Mouse (Mus musculus): ENCODE data around the gene Lag3.

Lag3 gene

DNA sequence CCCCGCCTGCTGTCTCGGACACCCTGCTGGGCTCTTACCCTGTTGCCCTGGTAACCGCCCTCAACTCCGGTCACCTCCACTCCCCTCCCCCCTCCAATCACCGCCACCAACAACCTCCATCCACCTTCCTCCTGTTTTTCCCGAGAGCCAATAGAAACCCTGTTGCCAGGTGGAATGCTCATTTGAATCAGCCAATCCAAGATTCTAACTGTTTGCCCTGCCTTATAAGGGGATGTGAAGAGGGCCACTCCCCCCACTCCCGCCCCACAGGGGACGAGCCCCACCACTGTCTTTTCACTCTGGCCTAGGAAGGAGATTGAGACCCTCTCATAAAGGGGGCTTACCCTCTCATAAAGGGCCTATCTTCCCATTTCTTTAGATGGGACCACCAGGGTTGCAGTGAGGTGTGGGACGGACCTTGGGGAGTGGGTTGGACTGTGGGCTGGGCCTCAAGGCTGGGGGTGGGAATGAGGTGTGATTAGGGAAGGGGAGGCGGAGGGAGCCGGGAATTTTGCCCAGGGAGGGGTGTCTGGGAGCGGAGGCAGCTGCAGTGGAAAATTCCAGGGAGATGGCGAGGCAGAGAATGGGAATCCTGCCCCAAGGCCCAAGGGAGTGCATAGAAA lies 8.3 kb upstream of the Lag3 start, which contains the start of gene Ptms:
Ptms (minus strand) TSS at position 409 of the 623 bp plus-strand sequence.
- peak; percentile 56 to 73 for DNase-seq

DNA sequence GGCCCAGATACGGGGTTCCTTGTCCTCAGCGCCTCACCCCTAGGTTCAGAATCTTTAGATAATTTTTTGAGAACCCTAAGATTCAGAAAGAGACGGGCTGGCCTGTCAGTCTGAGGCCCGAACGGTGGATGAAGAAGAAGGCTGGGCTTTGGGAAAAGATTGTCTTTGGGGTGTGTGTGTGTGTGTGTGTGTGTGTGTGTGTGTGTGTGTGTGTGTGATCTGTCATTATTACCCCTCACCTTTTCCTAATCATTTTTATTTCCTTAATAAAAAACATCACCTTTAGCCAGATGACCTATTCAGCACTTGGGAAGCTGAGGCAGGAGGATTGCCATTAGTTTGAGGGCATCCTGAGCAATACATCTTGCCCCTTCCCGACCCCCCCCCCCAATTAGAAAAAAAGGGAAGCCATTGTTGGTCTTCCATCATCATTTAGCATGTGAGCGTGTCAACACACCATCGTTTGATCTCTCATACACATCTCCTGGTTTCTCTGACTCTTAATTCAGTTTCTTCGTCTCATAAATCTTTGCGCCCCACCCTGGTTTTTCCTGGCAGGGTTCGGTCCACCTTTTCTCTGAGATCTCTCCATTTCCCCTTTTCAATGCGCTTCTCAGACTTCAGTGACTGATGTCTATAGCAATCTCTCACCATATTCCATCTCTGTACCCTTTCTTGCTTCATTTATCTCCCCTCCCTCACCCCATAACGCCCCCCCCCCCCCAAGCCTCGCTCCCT lies 7.6 kb upstream of the Lag3 start:
- no peak for DNase-seq

DNA sequence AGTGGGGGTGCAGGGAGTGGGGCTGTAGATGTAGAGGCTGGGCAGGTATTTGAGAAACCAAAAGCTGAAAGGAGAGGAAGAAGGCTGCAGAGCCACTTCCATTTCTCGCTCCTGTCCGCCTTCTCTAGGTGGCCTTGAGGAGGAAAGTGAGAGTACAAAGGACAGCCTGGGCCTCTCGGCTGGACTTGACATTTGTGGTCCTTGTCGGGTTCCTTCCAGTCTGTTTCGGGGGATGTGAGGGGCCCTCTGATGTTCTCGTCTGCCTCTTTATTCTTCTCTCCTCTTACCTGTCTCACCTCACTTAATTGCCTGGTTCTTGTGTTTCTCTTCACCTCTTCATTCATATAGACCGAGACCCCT lies 6.8 kb upstream of the Lag3 start:
- no peak for DNase-seq

DNA sequence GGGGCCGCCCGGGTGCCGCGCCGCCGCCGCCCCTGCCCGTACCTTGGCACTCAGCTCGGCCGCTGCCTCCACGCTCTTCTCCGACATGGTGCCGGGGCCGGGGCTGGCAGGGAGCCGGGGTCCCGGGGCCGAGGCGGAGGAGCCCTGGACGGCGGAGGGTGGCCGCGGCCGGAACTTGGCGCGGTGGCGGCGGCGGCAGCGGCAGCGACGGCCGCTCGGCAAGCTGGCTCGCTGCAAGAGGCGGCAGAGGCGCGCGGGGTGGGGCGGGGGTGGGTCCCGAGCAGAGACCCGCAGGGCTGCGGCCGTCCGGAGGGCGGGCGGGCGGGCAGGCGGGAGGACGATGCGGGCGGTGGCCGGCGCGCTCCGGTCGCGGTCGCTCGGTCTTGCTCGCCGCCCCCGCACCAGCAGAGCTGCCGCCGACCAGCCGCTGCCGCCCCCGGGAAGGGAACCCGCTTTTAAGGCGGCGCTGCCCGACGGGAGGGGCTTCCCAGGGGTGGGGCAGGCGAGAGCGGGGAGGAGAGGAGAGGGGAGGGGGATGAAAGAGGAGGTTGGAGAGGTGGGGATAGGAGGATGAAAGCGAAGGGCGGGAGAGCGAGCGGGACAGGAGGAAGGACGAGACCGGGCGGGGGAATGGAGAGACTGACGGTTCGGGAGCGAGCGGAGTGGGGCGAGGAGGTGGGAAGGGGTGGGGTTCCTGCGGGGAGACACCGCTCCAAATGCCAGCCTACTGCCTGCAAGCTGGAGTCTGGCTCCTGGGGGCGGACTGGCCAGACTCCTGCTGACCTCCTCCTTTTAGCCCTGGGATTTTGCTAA lies 6.2 kb upstream of the Lag3 start:
- peak; percentile 84 to 87 for DNase-seq

DNA sequence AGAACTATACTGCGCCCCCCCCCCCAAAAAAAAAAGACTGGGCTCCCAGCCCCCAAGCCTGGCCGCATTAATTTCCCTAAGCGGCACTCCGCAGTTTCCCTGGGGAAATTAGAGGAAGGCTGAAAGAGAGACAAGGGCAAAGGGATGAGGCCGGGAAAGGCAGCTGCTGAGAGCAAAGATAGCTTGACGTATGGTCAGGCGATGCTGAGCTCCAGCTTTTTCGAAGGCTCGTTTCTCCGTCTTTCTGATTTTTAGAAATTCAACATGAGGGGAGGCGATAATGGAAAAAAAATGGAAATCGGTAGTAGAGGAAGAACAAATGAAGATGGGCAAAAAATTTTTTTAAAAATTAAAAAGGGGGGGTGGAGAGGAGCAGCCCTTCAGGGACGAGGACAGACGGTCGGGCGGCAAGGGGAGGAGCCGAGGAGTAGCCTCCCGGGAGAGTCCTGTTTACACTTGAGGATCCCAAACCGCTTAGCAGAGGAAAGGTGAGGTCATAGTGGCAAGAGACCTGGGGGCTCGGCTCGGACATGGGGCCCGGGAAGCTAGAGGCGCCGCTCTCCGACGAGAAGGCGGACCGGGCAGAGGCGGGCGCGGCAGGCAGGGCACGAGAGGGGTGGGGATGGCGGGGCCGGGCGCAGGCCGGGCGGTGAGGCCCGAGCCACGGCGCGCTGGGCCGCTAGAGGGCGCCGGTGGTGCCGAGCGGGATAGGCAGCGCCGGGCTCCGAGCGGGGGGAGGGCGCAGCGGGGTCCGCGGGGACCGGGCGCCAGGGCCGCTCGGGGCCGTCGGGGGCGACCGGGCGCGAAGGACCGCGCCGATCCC lies 5.4 kb upstream of the Lag3 start:
- DNase-seq, result peak; percentile 93 to 94

DNA sequence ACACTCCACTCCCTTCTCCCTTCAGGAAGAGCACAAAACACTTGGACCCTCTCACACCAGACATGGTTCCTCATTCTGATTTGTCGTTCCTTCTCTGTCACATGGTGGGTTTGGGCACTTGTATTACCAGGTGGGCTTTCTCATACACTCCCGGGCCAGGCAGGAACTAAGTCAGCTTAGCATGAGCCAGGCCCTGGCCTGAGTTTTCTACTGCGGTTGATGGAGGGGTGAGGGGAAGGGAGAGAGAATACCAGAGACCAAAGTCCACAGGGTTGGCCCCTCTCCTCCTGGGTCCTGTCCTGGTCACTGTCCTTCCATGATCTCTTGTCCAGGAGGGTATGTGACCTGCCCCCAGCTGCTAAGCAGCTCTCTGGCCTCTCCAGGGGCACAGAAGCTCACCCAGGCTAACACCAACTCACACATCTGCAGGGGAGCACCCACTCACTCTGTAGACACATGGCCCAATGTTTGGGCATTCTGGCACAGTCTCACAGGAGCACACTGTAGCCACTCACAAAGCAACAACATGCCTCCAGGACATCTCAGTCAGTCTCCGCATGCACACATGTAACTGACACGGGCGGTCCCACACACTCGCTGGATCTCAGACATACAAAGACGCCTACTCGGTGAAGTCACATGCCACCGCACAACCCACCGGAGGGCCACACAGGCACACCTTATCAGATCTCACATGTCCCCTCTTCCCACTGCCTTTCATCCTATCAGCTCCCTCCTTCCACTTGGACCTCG lies 4.6 kb upstream of the Lag3 start:
- DNase-seq, result peak; percentile 44 to 60

DNA sequence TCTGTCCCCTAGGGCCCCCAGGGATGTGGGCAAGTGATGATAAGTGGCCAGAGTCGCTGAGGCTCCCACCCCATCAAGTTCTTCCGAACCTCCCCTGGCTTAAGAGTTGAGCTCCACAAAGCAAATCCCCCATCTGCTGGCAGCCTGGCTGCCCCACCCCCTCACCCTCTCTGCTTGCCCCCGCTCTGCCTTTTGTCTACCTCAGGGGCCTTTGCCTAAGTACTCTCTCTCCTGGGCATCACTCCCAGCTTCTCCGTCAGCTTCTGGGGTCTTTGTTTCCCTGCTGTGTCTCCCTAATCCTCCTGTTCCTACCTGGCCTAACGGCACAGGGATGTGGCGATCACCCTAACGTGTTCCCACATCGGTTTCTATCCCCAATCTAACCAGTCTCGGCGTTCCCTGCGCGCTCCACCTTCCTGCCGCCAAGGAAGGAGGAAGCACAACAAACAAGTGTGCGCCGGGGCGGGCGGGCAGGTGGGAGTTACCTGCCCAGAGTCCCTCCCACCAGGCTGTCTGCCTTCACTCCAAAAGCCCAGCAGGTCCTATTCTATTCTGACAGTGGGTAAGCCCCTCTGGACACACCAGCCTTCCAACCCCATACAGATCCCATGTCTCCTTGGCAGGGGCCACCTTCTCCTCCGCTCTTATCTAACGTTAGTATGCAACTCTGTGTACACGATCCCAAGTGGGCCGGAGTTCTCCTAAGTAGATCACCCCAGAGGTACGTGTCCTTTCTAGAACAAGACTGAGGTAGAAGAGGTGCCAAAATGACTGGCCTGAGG lies 3.8 kb upstream of the Lag3 start:
- peak in 1 of 2 experiments; percentile 35 for DNase-seq

DNA sequence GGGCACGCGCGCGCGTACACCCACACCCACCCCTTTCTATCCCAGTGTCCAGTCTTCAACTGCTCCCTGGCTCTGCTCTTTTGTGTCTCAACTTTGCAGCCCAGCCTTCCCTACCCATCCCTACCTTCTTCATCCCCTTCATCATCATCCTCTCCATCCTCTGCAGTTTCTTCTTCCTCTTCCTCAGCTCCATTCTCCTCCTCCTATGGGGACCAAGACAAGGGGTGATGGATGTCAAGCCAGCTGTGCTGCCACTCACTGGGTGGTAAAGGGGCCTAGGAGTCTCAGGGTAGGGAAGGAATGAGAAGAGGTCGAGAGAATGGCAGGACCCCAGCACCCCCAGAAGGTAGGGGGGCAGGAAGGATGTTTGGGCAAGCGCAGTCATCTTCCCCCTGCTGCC lies 3.0 kb upstream of the Lag3 start:
- DNase-seq, result no peak

DNA sequence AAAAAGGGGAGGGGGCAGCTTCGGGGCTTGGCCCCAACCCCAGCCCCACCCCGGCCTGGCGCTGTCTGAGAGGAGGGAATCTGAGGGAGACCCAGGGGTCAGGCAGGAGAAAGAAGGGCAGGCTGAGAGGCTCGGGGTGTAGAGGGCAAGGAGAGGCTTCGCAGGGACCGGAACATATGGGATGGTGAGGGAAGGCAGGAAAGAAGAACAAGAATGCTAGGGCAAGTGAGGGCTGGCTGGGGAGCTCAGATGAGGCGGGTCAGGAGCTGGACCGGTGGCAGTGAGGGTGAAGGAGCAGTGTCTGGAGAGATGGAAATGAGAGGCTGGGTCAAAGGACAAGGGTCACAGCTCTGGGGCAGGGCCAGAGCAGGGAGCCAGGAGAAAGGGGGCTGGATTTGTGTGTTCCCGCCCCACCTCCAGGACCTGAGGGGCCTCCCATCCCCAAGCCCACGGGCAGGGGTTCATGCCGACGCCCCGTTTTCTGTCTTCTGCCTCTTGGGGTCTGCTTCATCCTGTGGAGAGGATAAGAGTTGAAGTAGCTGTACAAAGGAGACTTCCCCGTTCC lies 2.3 kb upstream of the Lag3 start:
- no peak for DNase-seq

DNA sequence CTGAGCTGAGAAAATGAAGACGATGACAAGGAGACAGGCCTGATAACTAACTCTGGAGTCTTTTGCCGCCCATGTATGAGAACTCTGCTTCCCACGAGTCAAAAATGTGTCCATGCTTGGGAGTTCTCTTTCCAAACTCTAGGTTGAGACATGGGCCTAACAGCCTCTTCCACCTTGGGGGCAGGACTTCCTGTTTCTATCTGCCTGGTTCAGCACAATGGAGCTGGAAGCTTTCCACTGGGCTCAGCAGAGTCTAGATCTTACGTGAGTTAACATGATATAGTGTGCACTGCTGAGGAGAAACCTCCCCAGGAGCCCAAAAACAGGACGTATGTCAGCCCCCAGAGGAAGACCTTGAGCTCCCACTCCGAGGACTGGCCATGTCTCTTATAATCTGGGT lies 1.7 kb upstream of the Lag3 start:
- no peak for DNase-seq

DNA sequence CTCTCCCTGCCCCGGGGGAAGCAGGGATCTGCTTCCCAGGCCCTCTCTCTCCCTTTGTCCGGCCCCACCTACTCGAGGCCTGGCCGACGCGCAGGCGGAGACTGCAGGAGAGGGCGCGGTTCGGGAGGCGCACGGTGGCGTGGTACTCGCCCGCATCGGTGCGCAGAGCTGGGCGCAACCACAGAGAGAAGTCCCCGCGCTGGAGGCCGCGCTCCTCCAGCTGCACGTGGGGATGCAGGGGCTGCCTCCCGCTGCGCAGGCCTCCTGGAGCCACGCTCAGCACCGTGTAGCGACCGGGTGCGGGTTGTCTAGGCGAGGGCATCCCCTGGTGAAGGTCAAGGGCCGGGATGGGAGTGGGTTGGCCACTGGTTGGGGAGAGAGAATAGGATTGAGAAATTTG lies 1.5 kb downstream of the Lag3 start:
- DNase-seq, result peak; percentile 28 to 48

DNA sequence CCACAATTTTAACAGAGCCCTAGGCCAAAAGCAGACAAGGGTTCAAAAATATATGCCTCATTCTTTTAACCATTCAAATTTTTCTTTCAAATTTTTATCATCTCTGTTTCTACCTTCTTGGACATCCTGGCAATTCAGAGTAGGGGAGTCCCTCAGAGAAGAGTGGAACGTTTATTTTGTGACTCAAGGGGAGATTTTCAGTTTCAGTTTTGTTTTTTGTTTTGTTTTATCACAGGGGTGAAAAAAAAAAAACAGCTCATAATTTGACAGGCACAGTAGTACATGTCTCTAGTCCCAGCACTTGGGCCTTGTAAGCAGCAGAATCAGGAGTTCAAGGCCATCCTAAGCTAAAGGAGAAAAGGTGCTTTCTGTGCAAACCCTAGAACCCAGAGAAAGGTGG lies 3.7 kb downstream of the Lag3 start:
- DNase-seq, result no peak

DNA sequence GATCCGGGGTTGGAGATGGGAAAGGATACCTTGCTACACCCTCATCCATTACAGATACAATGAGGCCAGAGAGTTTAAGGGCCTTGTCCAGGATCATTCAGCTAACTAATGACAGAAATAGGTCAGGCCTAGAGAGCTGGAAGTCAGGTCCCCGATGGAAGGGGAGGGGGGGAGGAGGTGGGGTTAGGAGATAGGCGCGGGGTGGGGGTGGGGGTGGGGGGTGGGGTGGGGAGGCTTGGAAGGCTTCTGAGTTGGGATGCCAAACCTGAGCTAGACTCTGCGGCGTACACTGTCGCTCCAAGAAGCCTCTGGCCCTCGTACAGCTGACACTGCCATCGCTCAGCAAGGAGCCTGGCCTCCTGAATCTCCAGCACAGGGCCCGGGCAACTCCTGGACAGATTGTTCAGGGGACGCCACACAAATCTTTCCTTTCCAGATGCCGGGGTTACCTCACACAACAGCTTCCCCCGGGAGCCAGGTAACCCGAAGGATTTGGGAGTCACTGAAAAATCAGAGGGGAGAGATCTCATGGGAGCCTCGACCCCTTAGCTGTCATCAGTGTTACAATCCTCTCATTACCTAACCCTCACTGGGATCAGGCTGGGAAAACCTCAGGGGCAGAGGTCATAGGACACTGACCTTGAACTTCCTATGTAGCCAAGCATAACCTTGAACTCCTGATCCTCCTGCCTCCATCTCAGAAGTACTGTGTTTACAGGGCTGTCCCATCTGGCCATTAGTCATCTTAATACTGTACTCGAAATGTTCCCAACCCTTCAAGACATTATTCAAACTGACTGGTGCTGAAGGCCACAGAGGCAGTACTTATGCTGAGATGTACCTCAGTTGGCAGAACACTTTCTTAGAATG lies 6.3 kb downstream of the Lag3 start:
- no peak for DNase-seq

DNA sequence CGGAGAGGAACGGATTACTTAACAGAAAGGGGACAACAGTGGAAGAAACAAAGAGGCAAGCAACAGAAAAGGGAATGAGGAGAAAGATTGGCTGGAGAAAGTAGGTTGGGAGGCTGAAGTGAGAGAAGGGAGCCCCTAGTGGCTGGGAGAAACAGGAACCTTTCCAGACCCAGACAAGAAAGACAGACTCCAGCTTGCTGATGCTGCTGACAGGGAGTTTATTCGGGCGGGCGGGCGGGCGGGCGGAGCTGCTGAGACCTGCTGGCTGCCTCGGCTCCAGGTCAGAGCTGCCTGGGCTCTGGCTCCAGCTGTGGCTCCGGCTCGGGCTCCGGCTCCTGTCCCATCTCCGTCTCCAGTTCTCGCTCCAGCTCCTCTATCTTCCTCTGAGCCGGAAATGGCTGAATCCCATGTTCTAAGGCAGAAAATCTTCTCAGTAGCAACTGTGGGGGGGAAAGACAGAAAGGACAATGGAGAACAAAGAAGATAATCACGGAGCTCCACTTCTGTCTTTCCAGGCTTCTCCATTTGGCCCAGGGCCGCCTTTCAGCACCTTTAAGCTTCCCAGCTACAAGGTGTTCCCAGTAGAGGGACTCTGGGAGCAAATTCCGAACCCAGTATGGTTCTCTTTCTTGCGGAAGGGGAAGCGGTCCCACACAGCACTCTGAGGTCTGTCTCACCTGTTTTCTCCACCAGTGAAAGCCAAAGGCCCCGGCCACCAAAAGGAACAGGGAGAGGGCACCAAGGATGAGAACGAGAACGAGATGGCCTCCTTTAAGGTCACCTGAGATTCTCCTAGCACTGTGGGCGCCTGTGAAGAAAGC lies 7.1 kb downstream of the Lag3 start:
- DNase-seq, result peak in 1 of 2 experiments; percentile 66

DNA sequence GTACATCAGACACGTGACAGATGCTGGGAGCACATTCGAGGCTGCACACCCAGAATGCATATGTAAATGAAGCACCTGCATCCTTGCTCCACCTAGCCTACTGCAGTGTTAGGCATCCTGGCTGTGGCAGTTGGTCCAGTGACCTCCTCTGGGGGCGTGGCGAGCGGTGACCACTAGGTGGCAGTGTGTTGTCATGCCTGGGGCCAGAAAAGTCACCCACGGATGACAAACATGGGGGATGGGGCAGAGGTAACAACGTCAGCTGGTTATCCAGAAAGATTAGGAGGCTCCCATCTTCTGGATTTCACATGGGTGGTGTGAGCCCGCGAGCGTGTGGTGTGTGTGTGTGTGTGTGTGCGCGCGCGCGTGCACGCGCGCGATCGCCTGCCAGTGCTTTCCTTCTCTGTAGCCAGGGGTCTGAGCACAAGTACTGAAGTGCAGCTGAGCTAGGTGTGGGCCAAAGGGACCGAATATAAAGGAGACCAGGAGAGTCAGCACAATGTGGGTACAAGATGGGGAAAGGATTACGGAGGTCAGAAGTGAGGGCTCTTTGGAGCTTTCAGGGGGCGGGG lies 7.8 kb downstream of the Lag3 start:
- DNase-seq, result peak; percentile 98 to 99

DNA sequence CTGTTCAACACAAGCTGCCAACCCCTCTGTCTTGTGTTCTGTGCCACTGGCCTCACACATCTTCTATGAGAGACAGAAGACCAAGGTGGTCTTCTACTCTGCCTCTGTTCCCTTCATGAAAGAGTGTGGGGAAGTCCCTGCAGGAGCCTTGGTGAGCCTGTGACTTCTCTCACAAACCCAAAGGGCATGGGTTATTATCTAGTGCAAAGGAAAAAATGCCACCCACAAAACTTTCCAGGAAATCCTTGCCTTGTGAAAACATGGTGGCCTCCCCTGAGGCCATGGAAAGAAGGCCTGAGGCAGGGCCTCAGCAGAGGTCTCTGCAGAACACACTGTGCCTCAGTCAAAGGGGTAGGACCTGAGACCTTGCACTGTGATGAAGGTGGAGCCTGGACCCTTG lies 9.7 kb downstream of the Lag3 start:
- DNase-seq, result peak in 1 of 2 experiments; percentile 47

DNA sequence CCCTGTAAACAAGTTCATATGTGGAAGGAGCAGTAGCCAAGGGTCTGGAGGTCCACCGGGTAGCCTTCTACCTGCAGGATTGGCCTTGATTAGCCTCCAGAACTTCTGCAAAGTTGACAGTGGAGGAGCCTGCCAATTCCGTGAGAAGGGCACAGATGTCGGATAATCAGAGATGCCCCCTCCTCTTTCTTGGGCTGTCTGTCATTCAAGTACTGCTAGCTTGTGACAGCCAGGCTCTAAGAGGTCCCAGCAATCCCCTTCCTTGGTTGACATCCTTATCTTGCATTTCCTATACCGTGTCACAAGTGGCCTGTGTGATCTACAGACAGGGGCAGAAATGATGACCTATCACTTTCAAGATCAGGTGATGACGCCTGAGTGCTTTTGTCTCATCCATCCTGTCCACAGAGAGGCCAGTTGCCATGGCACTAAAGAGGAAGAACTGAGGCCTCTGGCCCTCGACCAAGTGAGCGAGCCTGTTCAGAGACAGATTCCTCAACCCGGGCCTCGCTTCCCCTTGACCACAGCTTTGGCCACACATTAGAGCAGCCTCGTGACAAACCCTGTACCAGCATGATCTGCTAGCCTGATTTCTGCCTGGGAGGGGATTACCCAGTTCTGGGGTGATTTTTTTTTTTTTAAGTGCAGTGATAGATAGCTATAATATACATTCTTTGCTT lies 10.6 kb downstream of the Lag3 start:
- peak; percentile 61 to 63 for DNase-seq

All from thymus, postnatal 36 days (tissue).